Comparison of ENCODE assay signal across 18 mouse cellular contexts in the genomic region with DNA sequence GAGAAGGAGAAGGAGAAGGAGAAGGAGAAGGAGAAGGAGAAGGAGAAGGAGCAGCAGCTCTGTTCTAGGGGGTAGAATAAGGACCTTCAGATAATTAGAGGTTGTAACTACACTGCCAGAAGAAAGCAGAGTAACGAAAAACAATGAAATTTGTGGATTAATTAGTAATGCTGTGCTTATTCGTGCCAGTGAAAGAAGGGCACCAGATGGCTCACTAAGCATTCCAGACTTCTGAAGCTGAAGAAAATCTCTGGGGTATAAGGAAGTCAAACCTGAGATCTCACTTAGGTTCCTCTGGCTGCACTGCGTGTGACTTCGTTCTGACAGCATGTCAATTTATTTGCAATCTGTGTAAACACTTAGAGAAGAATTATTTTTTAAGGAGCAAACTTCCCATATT.
"Had no signal": no experiment of that assay in that cellular context is flagged by ENCODE, and none has a peak within 500 bp of the region (broad histone marks: within the 10 kb centered on the region; RNA-seq: fewer than 3 reads in every experiment).

No protein-coding gene starts in this region.

- H3K4me2 ChIP-seq: liver, embryonic 15.5 days; lung, embryonic 15.5 days; midbrain, embryonic 11.5 days; midbrain, embryonic 13.5 days; midbrain, embryonic 15.5 days; neural tube, embryonic 12.5 days; stomach, embryonic 15.5 days had no signal

- H3K4me3 ChIP-seq: liver, embryonic 15.5 days; lung, embryonic 15.5 days; megakaryocyte, embryonic 14.5 days; midbrain, embryonic 13.5 days; midbrain, embryonic 15.5 days; neural tube, embryonic 12.5 days; stomach, embryonic 15.5 days had no signal

- DNase-seq: liver, postnatal 0 days; lung, adult 2 months; lung, postnatal 14 days; lung, postnatal 36 days; right cerebral cortex, postnatal 14 days; thymus, adult 18-20 months; thymus, postnatal 14 days; thymus, postnatal 36 days had no signal

- H3K27ac ChIP-seq: liver, embryonic 15.5 days; macrophage; midbrain, embryonic 13.5 days; midbrain, embryonic 15.5 days; neural tube, embryonic 12.5 days; stomach, embryonic 15.5 days had no signal

- H3K36me3 ChIP-seq: liver, embryonic 15.5 days; lung, embryonic 15.5 days; midbrain, embryonic 13.5 days; midbrain, embryonic 15.5 days; neural tube, embryonic 12.5 days; stomach, embryonic 15.5 days had no signal

- H3K27me3 ChIP-seq: lung, embryonic 15.5 days; neural tube, embryonic 12.5 days had no signal

- H3K9ac ChIP-seq: liver, embryonic 15.5 days; liver, postnatal 0 days; lung, embryonic 15.5 days; midbrain, embryonic 13.5 days; midbrain, embryonic 15.5 days; neural tube, embryonic 12.5 days; stomach, embryonic 15.5 days had no signal

- ATAC-seq: liver, postnatal 0 days; lung, postnatal 0 days; midbrain, embryonic 13.5 days; midbrain, embryonic 15.5 days had no signal

- H3K9me3 ChIP-seq: liver, embryonic 15.5 days; lung, embryonic 15.5 days; megakaryocyte, embryonic 14.5 days; midbrain, embryonic 13.5 days; midbrain, embryonic 15.5 days; neural tube, embryonic 12.5 days; stomach, embryonic 15.5 days had no signal
